Comparison of ENCODE assay signal across 15 mouse cellular contexts in genomic region chr11:3520919-3521318, GRCm38 (mm10). TPM values are rescaled to one million over a fixed set of nuclear protein-coding genes. Genes with fewer than 3 reads are reported as not detected.
"Had no signal": no experiment of that assay in that cellular context is flagged by ENCODE, and none has a peak within 500 bp of the region (broad histone marks: within the 10 kb centered on the region; RNA-seq: fewer than 3 reads in every experiment).

No protein-coding gene starts in this region.

- H3K27me3 ChIP-seq: stomach, embryonic 15.5 days had no signal

- H3K4me2 ChIP-seq: limb, embryonic 13.5 days; midbrain, embryonic 13.5 days; neural tube, embryonic 12.5 days; stomach, embryonic 15.5 days had no signal

- H3K4me3 ChIP-seq: layer of hippocampus, adult 2 months; limb, embryonic 13.5 days; midbrain, embryonic 13.5 days; neural tube, embryonic 12.5 days; stomach, embryonic 15.5 days had no signal

- ATAC-seq: midbrain, embryonic 13.5 days had no signal

- H3K27ac ChIP-seq: layer of hippocampus, adult 2 months; limb, embryonic 13.5 days; liver, embryonic 14.5 days; midbrain, embryonic 13.5 days; neural tube, embryonic 12.5 days; stomach, embryonic 15.5 days had no signal

- H3K9ac ChIP-seq: limb, embryonic 13.5 days; liver, embryonic 14.5 days; midbrain, embryonic 13.5 days; neural tube, embryonic 12.5 days; stomach, embryonic 15.5 days had no signal

- H3K9me3 ChIP-seq: limb, embryonic 13.5 days; midbrain, embryonic 13.5 days; neural tube, embryonic 12.5 days; stomach, embryonic 15.5 days had no signal

- DNase-seq: kidney, postnatal 10 days; kidney, postnatal 4 days; left cerebral cortex, postnatal 4 days; lung, adult 18-20 months; right cerebral cortex, postnatal 14 days; thymus, adult 2 months; thymus, postnatal 25 days had no signal

RNA-seq across cellular contexts. Expression of gene Selenom, which starts 6.4 kb away (rescaled TPM):
- total RNA-seq: megakaryocyte-erythroid progenitor cell, adult 5-6 weeks had no signal

RNA-seq across cellular contexts. Expression of gene Inpp5j, which starts 16.3 kb away (rescaled TPM):
- total RNA-seq: liver, adult 2 months; megakaryocyte-erythroid progenitor cell, adult 5-6 weeks had no signal

RNA-seq across cellular contexts. Expression of gene Pla2g3, which starts 32.8 kb away (rescaled TPM):
- total RNA-seq: liver, adult 2 months had no signal
